Mouse (Mus musculus): ENCODE measurements at regions not wholly inside any gene's neighbourhood (a gene's known extent, or its start where the extent isn't known, plus 50 kb on each side); places are given as distances from the start of the nearest gene placed in this dataset.

- Histone ChIP-seq H3K36me3 (ENCODE audit: control insufficient read depth, insufficient read depth, low read length) (no peaks in the 10 kb centered on the region), H3K27me3 (ENCODE audit: control insufficient read depth, insufficient read depth, low read length) (no peaks in the 10 kb centered on the region), H3K27ac (ENCODE audit: insufficient read depth, low read depth, low read length) (no peak overlapping the region), H3K4me3 (ENCODE audit: low read depth, low read length) (no peak overlapping the region), H3K4me1 (ENCODE audit: control insufficient read depth, insufficient read depth, insufficient read length, low read length) (no peaks in the 10 kb centered on the region)
- 66% methylated on average over 1 of the region's 1 CpGs for WGBS
- no peak for TF ChIP-seq POLR2A (IDR thresholded peaks at IDR 0.05; ENCODE audit: low read depth, low read length)
- TF ChIP-seq CTCF (IDR thresholded peaks at IDR 0.05; ENCODE audit: extremely low read depth, insufficient read length, insufficient replicate concordance, low read depth, low read length) = no peak
Measured at GRCm38 (mm10) chr3:38050366-38050765, 326.1 kb upstream of the Gm5148 start.

DNA sequence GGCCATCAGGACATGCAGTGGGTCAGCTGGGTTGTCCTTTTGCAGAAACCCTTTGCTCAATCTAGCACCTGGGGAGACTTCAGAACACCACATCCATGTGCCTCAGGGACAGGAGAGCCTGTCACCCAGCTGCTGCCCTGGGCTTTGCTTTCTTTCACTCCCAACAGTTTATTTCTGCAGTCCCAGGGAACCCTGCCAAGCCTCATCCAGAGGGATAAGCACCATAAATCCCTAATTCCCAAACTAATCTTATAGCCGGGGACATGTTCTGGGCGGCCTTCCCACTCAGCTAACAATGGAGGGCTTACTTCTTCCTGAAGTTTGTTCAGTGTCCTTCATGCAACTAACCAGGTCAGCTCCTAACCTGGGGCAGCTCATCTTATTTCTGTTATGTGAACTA lies 325.0 kb upstream of the Gm5148 start:
- no peak for TF ChIP-seq POLR2A (IDR thresholded peaks at IDR 0.05; ENCODE audit: low read depth, low read length)
- no peak for TF ChIP-seq CTCF (IDR thresholded peaks at IDR 0.05; ENCODE audit: extremely low read depth, insufficient read length, insufficient replicate concordance, low read depth, low read length)
- H3K27ac ChIP-seq (ENCODE audit: insufficient read depth, low read depth, low read length) = no peak overlapping the region

GRCm38 (mm10) chr3:38047445-38047844 lies 323.2 kb upstream of the Gm5148 start:
- no peaks in the 10 kb centered on the region for H3K36me3 ChIP-seq (ENCODE audit: control insufficient read depth, insufficient read depth, low read length)
- TF ChIP-seq CTCF (IDR thresholded peaks at IDR 0.05; ENCODE audit: extremely low read depth, insufficient read length, insufficient replicate concordance, low read depth, low read length) (no peak), POLR2A (IDR thresholded peaks at IDR 0.05; ENCODE audit: low read depth, low read length) (no peak)
- H3K27ac ChIP-seq (ENCODE audit: insufficient read depth, low read depth, low read length) = no peak overlapping the region
- 68% methylated on average over 4 of the region's 4 CpGs for WGBS
- H3K4me1 ChIP-seq (ENCODE audit: control insufficient read depth, insufficient read depth, insufficient read length, low read length) = no peaks in the 10 kb centered on the region
- no peak overlapping the region for H3K4me3 ChIP-seq (ENCODE audit: low read depth, low read length)
- H3K27me3 ChIP-seq (ENCODE audit: control insufficient read depth, insufficient read depth, low read length) = no peaks in the 10 kb centered on the region

More for the DNA sequence above, 325.0 kb upstream of the Gm5148 start:
- Histone ChIP-seq H3K4me1 (ENCODE audit: control insufficient read depth, insufficient read depth, insufficient read length, low read length) (no peaks in the 10 kb centered on the region), H3K4me3 (ENCODE audit: low read depth, low read length) (no peak overlapping the region), H3K36me3 (ENCODE audit: control insufficient read depth, insufficient read depth, low read length) (no peaks in the 10 kb centered on the region), H3K27me3 (ENCODE audit: control insufficient read depth, insufficient read depth, low read length) (no peaks in the 10 kb centered on the region)
- WGBS = 13% methylated on average over 2 of the region's 2 CpGs

- 63% methylated on average over 4 of the region's 4 CpGs for WGBS
- H3K27me3 ChIP-seq (ENCODE audit: control insufficient read depth, insufficient read depth, low read length) = no peaks in the 10 kb centered on the region
- H3K27ac ChIP-seq (ENCODE audit: insufficient read depth, low read depth, low read length) = no peak overlapping the region
- no peaks in the 10 kb centered on the region for H3K36me3 ChIP-seq (ENCODE audit: control insufficient read depth, insufficient read depth, low read length)
- H3K4me1 ChIP-seq (ENCODE audit: control insufficient read depth, insufficient read depth, insufficient read length, low read length) = no peaks in the 10 kb centered on the region
- TF ChIP-seq POLR2A (IDR thresholded peaks at IDR 0.05; ENCODE audit: low read depth, low read length) (no peak), CTCF (IDR thresholded peaks at IDR 0.05; ENCODE audit: extremely low read depth, insufficient read length, insufficient replicate concordance, low read depth, low read length) (no peak)
- no peak overlapping the region for H3K4me3 ChIP-seq (ENCODE audit: low read depth, low read length)
Measured at GRCm38 (mm10) chr3:38046611-38047010, 322.3 kb upstream of the Gm5148 start.

- H3K27me3 ChIP-seq (ENCODE audit: control insufficient read depth, insufficient read depth, low read length) = no peaks in the 10 kb centered on the region
- WGBS = 54% methylated on average over 2 of the region's 2 CpGs
- no peaks in the 10 kb centered on the region for H3K4me1 ChIP-seq (ENCODE audit: control insufficient read depth, insufficient read depth, insufficient read length, low read length)
- TF ChIP-seq CTCF (IDR thresholded peaks at IDR 0.05; ENCODE audit: extremely low read depth, insufficient read length, insufficient replicate concordance, low read depth, low read length) = no peak
- no peak for TF ChIP-seq POLR2A (IDR thresholded peaks at IDR 0.05; ENCODE audit: low read depth, low read length)
- no peak overlapping the region for H3K4me3 ChIP-seq (ENCODE audit: low read depth, low read length)
- no peaks in the 10 kb centered on the region for H3K36me3 ChIP-seq (ENCODE audit: control insufficient read depth, insufficient read depth, low read length)
- H3K27ac ChIP-seq (ENCODE audit: insufficient read depth, low read depth, low read length) = no peak overlapping the region
Measured at GRCm38 (mm10) chr3:38045989-38046388, 321.7 kb upstream of the Gm5148 start.

GRCm38 (mm10) chr3:38045523-38045922 lies 321.2 kb upstream of the Gm5148 start:
- H3K4me3 ChIP-seq (ENCODE audit: low read depth, low read length) = no peak overlapping the region
- H3K27ac ChIP-seq (ENCODE audit: insufficient read depth, low read depth, low read length) = no peak overlapping the region
- no peaks in the 10 kb centered on the region for H3K36me3 ChIP-seq (ENCODE audit: control insufficient read depth, insufficient read depth, low read length)
- WGBS = 58% methylated on average over 6 of the region's 6 CpGs
- H3K4me1 ChIP-seq (ENCODE audit: control insufficient read depth, insufficient read depth, insufficient read length, low read length) = no peaks in the 10 kb centered on the region
- TF ChIP-seq POLR2A (IDR thresholded peaks at IDR 0.05; ENCODE audit: low read depth, low read length) (no peak), CTCF (IDR thresholded peaks at IDR 0.05; ENCODE audit: extremely low read depth, insufficient read length, insufficient replicate concordance, low read depth, low read length) (no peak)
- H3K27me3 ChIP-seq (ENCODE audit: control insufficient read depth, insufficient read depth, low read length) = no peaks in the 10 kb centered on the region

DNA sequence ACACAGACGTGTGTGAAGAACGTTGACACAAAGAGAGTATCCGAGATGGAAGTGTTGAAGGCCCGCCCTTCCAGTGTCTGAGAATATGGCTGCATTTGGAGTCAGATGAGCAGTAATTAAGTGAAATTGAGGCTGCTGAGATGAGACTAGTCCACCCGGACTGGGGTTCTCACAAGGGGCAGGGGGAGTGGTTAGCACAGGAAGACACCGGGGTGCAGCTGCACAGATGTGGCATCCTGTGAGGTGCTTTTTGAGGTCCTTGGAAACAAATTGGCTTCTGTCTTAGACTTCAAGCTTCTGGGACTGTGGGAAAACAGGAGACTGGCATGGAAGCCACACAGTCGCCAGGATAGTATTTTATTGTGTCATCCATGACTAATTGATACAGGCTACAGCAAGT lies 320.0 kb upstream of the Gm5148 start:
- no peaks in the 10 kb centered on the region for H3K4me1 ChIP-seq (ENCODE audit: control insufficient read depth, insufficient read depth, insufficient read length, low read length)
- H3K27me3 ChIP-seq (ENCODE audit: control insufficient read depth, insufficient read depth, low read length) = no peaks in the 10 kb centered on the region
- WGBS = 68% methylated on average over 7 of the region's 7 CpGs
- no peak overlapping the region for H3K27ac ChIP-seq (ENCODE audit: insufficient read depth, low read depth, low read length)
- H3K4me3 ChIP-seq (ENCODE audit: low read depth, low read length) = no peak overlapping the region
- no peaks in the 10 kb centered on the region for H3K36me3 ChIP-seq (ENCODE audit: control insufficient read depth, insufficient read depth, low read length)
- TF ChIP-seq POLR2A (IDR thresholded peaks at IDR 0.05; ENCODE audit: low read depth, low read length) (no peak), CTCF (IDR thresholded peaks at IDR 0.05; ENCODE audit: extremely low read depth, insufficient read length, insufficient replicate concordance, low read depth, low read length) (no peak)

- Histone ChIP-seq H3K4me1 (ENCODE audit: control insufficient read depth, insufficient read depth, insufficient read length, low read length) (no peaks in the 10 kb centered on the region), H3K4me3 (ENCODE audit: low read depth, low read length) (no peak overlapping the region), H3K36me3 (ENCODE audit: control insufficient read depth, insufficient read depth, low read length) (no peaks in the 10 kb centered on the region), H3K27ac (ENCODE audit: insufficient read depth, low read depth, low read length) (no peak overlapping the region), H3K27me3 (ENCODE audit: control insufficient read depth, insufficient read depth, low read length) (no peaks in the 10 kb centered on the region)
- WGBS = 72% methylated on average over 6 of the region's 6 CpGs
- no peak for TF ChIP-seq CTCF (IDR thresholded peaks at IDR 0.05; ENCODE audit: extremely low read depth, insufficient read length, insufficient replicate concordance, low read depth, low read length)
- TF ChIP-seq POLR2A (IDR thresholded peaks at IDR 0.05; ENCODE audit: low read depth, low read length) = no peak
Measured at GRCm38 (mm10) chr3:38042614-38043013, 318.3 kb upstream of the Gm5148 start.
